Mouse (Mus musculus) olfactory bulb, adult 2 months (tissue): Measurements from ENCODE around the gene Smarcal1. TPM values are rescaled to one million over a fixed set of nuclear protein-coding genes. Genes with fewer than 3 reads are reported as not detected.

ENCODE experiments used
- H3K27ac ChIP-seq: fragments of 200-500 bp; 2 replicates; pipeline ENCODE4 v1.5.1; 2012; ENCODE audit warnings: low read depth, low read length; ENCODE audit not compliant: insufficient read depth
- H3K4me1 ChIP-seq: fragments of 200-500 bp; 2 replicates; pipeline ENCODE4 v1.6.1; 2012; ENCODE audit warnings: low read length; ENCODE audit not compliant: control insufficient read depth, insufficient read depth
- H3K4me3 ChIP-seq: fragments of 200-500 bp; 2 replicates; pipeline ENCODE4 v1.5.1; 2012; ENCODE audit warnings: mild to moderate bottlenecking, low read depth, low read length, moderate library complexity; ENCODE audit not compliant: insufficient read depth
- CTCF ChIP-seq: fragments of 200-500 bp; IDR thresholded peaks from 2 replicates; pipeline ENCODE4 v1.5.1; 2012; ENCODE audit warnings: low read depth, mild to moderate bottlenecking, low read length, moderate library complexity; ENCODE audit not compliant: insufficient read depth
- POLR2A ChIP-seq: fragments of 200-500 bp; IDR thresholded peaks from 2 replicates; pipeline ENCODE4 v1.6.1; 2012; ENCODE audit warnings: mild to moderate bottlenecking, low read depth, low read length, moderate library complexity; ENCODE audit not compliant: insufficient read depth
- WGBS: fragments of 180-500 bp; shearing (Covaris S2); methylation state at CpG from one replicate; pipeline ENCODE4 v1.1.7; 2018; 5-methylcytosine and 5-hydroxymethylcytosine counted together
- polyA plus RNA-seq: library from polyadenylated mRNA; stranded (reverse); fragments of >200 nt; gene quantifications from 2 replicates; pipeline ENCODE4 v1.2.4, GENCODE M21; 2012; ENCODE audit warnings: low replicate concordance; ENCODE audit not compliant: missing spikeins, insufficient read depth, insufficient read length

The Smarcal1 gene
- polyA plus RNA-seq = not detected in 2 replicates

GRCm38 (mm10) chr1:72582947-72583731, at the start of gene Smarcal1:
Gene Smarcal1, plus strand, starts transcription at chr1:72583251.
- Histone ChIP-seq H3K4me3 (peak within 1 kb of the TSS; percentile 93), H3K27ac (peak within 1 kb of the TSS; percentile 99), H3K4me1 (peaks cover 3% of the 10 kb centered on the region)
- WGBS = under 1% methylated on average over 25 of the region's 25 CpGs
- TF ChIP-seq POLR2A = 0 out of 2 replicates have a peak, but pooled peaks have one; percentile 18
- TF ChIP-seq CTCF = no peak

- Histone ChIP-seq H3K4me1 (peaks cover 18% of the 10 kb centered on the region), H3K4me3 (peak overlapping the region; percentile 28), H3K27ac (no peak overlapping the region)
- TF ChIP-seq POLR2A = no peak
- TF ChIP-seq CTCF = no peak
Observed at GRCm38 (mm10) chr1:72533439-72533838, 49.6 kb upstream of the Smarcal1 start.

GRCm38 (mm10) chr1:72535725-72536571, 47.1 kb upstream of the Smarcal1 start:
- 2% methylated on average over 36 of the region's 36 CpGs for WGBS
- Histone ChIP-seq H3K27ac (peak overlapping the region; percentile 52), H3K4me3 (peak overlapping the region; percentile 60), H3K4me1 (peaks cover 18% of the 10 kb centered on the region)
- TF ChIP-seq POLR2A (no peak), CTCF (no peak)

- Histone ChIP-seq H3K4me1 (peaks cover 16% of the 10 kb centered on the region), H3K27ac (peak within 1 kb of the TSS; percentile 84), H3K4me3 (peak within 1 kb of the TSS; percentile 60)
- under 1% methylated on average over 41 of the region's 41 CpGs for WGBS
- TF ChIP-seq CTCF (no peak), POLR2A (peak; percentile 62)
Observed at GRCm38 (mm10) chr1:72536611-72537351, 46.3 kb upstream of the Smarcal1 start, which contains the start of gene March4. Gene March4, minus strand, starts transcription at chr1:72536930.

- WGBS = 21% methylated on average over 5 of the region's 5 CpGs
- Histone ChIP-seq H3K4me1 (peaks cover 14% of the 10 kb centered on the region), H3K27ac (peak overlapping the region; percentile 77), H3K4me3 (no peak overlapping the region)
- no peak for TF ChIP-seq POLR2A
- TF ChIP-seq CTCF = no peak
Observed at GRCm38 (mm10) chr1:72538266-72538665, 44.8 kb upstream of the Smarcal1 start.

GRCm38 (mm10) chr1:72550317-72550716, 32.7 kb upstream of the Smarcal1 start:
- H3K27ac ChIP-seq = no peak overlapping the region
- H3K4me3 ChIP-seq = no peak overlapping the region
- TF ChIP-seq POLR2A = no peak
- TF ChIP-seq CTCF = no peak
- no peaks in the 10 kb centered on the region for H3K4me1 ChIP-seq
- 62% methylated on average over 2 of the region's 2 CpGs for WGBS

- 91% methylated on average over 3 of the region's 3 CpGs for WGBS
- TF ChIP-seq CTCF = no peak
- no peak for TF ChIP-seq POLR2A
- Histone ChIP-seq H3K27ac (no peak overlapping the region), H3K4me1 (no peaks in the 10 kb centered on the region), H3K4me3 (no peak overlapping the region)
Observed at GRCm38 (mm10) chr1:72556471-72556870, 26.6 kb upstream of the Smarcal1 start.

GRCm38 (mm10) chr1:72558625-72559024, 24.4 kb upstream of the Smarcal1 start:
- Histone ChIP-seq H3K4me1 (no peaks in the 10 kb centered on the region), H3K27ac (no peak overlapping the region), H3K4me3 (no peak overlapping the region)
- 71% methylated on average over 2 of the region's 2 CpGs for WGBS
- TF ChIP-seq POLR2A (no peak), CTCF (no peak)
